ENCODE assay signal across 19 mouse cellular contexts in the genomic region with DNA sequence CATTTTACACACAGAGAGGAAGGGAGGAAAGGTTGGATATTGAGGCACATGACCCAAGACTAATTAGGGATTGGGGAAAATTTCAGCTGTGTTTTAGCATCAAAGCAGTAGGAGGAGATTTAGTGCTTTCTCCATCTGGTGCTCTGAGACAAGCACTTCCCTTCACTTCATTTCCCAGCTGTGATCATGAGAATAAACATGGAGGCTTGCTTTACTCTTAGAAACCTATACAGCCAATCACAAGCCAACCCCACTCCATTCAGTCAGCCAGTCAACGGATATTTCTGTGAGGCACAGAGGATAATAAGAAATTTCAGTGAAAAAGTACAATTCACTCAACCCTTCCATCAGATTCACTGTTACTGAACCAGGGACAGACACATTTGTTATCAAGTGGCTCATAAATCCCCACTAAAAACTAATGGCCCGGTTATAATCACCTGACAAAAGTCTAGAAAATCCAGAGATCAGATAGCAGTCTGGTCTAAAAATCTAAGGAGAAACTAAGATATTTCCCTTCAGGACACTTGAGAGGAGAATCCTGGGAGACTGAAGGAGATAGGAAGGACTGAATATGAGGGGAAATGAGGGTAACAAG.
"Had no signal": no experiment of that assay in that cellular context is flagged by ENCODE, and none has a peak within 500 bp of the region (broad histone marks: within the 10 kb centered on the region; RNA-seq: fewer than 3 reads in every experiment).

No protein-coding gene starts in this region.

- H3K27me3 ChIP-seq: midbrain, embryonic 12.5 days; neural tube, embryonic 12.5 days; neural tube, embryonic 15.5 days had no signal

- H3K4me3 ChIP-seq: midbrain, embryonic 10.5 days; midbrain, embryonic 12.5 days; myocyte; neural tube, embryonic 12.5 days; neural tube, embryonic 15.5 days had no signal

- ATAC-seq: midbrain, embryonic 16.5 days had no signal

- H3K4me1 ChIP-seq: midbrain, embryonic 10.5 days; midbrain, embryonic 12.5 days; neural tube, embryonic 12.5 days; neural tube, embryonic 15.5 days had no signal

- H3K36me3 ChIP-seq: midbrain, embryonic 10.5 days; midbrain, embryonic 12.5 days; neural tube, embryonic 12.5 days; neural tube, embryonic 15.5 days had no signal

- H3K27ac ChIP-seq: midbrain, embryonic 10.5 days; midbrain, embryonic 12.5 days; neural tube, embryonic 12.5 days; neural tube, embryonic 15.5 days had no signal

- H3K9ac ChIP-seq: lung, embryonic 14.5 days; midbrain, embryonic 12.5 days; neural tube, embryonic 12.5 days; neural tube, embryonic 15.5 days had no signal

- H3K9me3 ChIP-seq: midbrain, embryonic 10.5 days; midbrain, embryonic 12.5 days; neural tube, embryonic 12.5 days; neural tube, embryonic 15.5 days had no signal

- H3K4me2 ChIP-seq: lung, embryonic 14.5 days; midbrain, embryonic 12.5 days; neural tube, embryonic 12.5 days; neural tube, embryonic 15.5 days had no signal

- DNase-seq: lung, adult 18-20 months; lung, embryonic 14.5 days; lung, postnatal 10 days; lung, postnatal 4 days; midbrain, embryonic 14.5 days; retina, postnatal 1 day; right cerebral cortex, adult 18-20 months; right cerebral cortex, postnatal 25 days; right cerebral cortex, postnatal 4 days; spleen, adult 18-20 months; thymus, adult 18-20 months; thymus, postnatal 14 days; thymus, postnatal 36 days had no signal
